Mouse (Mus musculus): ENCODE measurements around the gene Gm10260.

Gene Gm10260

GRCm38 (mm10) chr13:97769205-97769604 lies 8.8 kb upstream of the Gm10260 start:
- no peak for DNase-seq (ENCODE audit: extremely low spot score, low read depth, low spot score)

GRCm38 (mm10) chr13:97768803-97769202 lies 8.4 kb upstream of the Gm10260 start:
- no peak for DNase-seq (ENCODE audit: extremely low spot score, low read depth, low spot score)

- no peak for DNase-seq (ENCODE audit: extremely low spot score, low read depth, low spot score)
Observed at GRCm38 (mm10) chr13:97768046-97768682, 7.7 kb upstream of the Gm10260 start.

- no peak for DNase-seq (ENCODE audit: extremely low spot score, low read depth, low spot score)
Observed at GRCm38 (mm10) chr13:97766600-97766999, 6.2 kb upstream of the Gm10260 start.

GRCm38 (mm10) chr13:97765913-97766312 lies 5.5 kb upstream of the Gm10260 start:
- no peak for DNase-seq (ENCODE audit: extremely low spot score, low read depth, low spot score)

- DNase-seq (ENCODE audit: extremely low spot score, low read depth, low spot score) = no peak
Observed at GRCm38 (mm10) chr13:97764067-97764466, 3.6 kb upstream of the Gm10260 start.

GRCm38 (mm10) chr13:97763436-97763835 lies 3.0 kb upstream of the Gm10260 start:
- no peak for DNase-seq (ENCODE audit: extremely low spot score, low read depth, low spot score)

GRCm38 (mm10) chr13:97762121-97762520 lies 1.7 kb upstream of the Gm10260 start:
- no peak for DNase-seq (ENCODE audit: extremely low spot score, low read depth, low spot score)

GRCm38 (mm10) chr13:97757033-97757432 lies 3.4 kb downstream of the Gm10260 start:
- no peak for DNase-seq (ENCODE audit: extremely low spot score, low read depth, low spot score)

- no peak for DNase-seq (ENCODE audit: extremely low spot score, low read depth, low spot score)
Observed at GRCm38 (mm10) chr13:97756091-97756490, 4.3 kb downstream of the Gm10260 start.

- DNase-seq (ENCODE audit: extremely low spot score, low read depth, low spot score) = no peak
Observed at GRCm38 (mm10) chr13:97750851-97751381, 9.5 kb downstream of the Gm10260 start.

- no peak for DNase-seq (ENCODE audit: extremely low spot score, low read depth, low spot score)
Observed at GRCm38 (mm10) chr13:97747037-97747860, 13.2 kb downstream of the Gm10260 start.

- DNase-seq (ENCODE audit: extremely low spot score, low read depth, low spot score) = no peak
Observed at GRCm38 (mm10) chr13:97744669-97745068, 15.8 kb downstream of the Gm10260 start.

GRCm38 (mm10) chr13:97744036-97744435 lies 16.4 kb downstream of the Gm10260 start:
- DNase-seq (ENCODE audit: extremely low spot score, low read depth, low spot score) = no peak

GRCm38 (mm10) chr13:97743229-97743988 lies 17.0 kb downstream of the Gm10260 start:
- DNase-seq (ENCODE audit: extremely low spot score, low read depth, low spot score) = no peak

- no peak for DNase-seq (ENCODE audit: extremely low spot score, low read depth, low spot score)
Observed at GRCm38 (mm10) chr13:97735931-97736330, 24.5 kb downstream of the Gm10260 start.

- DNase-seq (ENCODE audit: extremely low spot score, low read depth, low spot score) = no peak
Observed at GRCm38 (mm10) chr13:97734760-97735159, 25.7 kb downstream of the Gm10260 start.

GRCm38 (mm10) chr13:97725160-97725825 lies 35.1 kb downstream of the Gm10260 start:
- DNase-seq (ENCODE audit: extremely low spot score, low read depth, low spot score) = no peak

- no peak for DNase-seq (ENCODE audit: extremely low spot score, low read depth, low spot score)
Observed at GRCm38 (mm10) chr13:97724551-97724950, 35.9 kb downstream of the Gm10260 start.

GRCm38 (mm10) chr13:97712506-97713275 lies 47.7 kb downstream of the Gm10260 start:
- DNase-seq (ENCODE audit: extremely low spot score, low read depth, low spot score) = no peak
